Mouse (Mus musculus) megakaryocyte, embryonic 14.5 days (primary cell): ENCODE results near the gene Pex11a.

ENCODE experiments used
- FLI1 ChIP-seq: IDR thresholded peaks from 2 replicates; pipeline ENCODE4 v1.6.1; 2012; ENCODE audit warnings: low read length, inconsistent platforms, mixed read lengths
- GATA1 ChIP-seq: IDR thresholded peaks from 3 replicates; pipeline ENCODE4 v1.6.1; 2012; ENCODE audit warnings: mixed read lengths, low read length, inconsistent platforms, borderline replicate concordance

DNA sequence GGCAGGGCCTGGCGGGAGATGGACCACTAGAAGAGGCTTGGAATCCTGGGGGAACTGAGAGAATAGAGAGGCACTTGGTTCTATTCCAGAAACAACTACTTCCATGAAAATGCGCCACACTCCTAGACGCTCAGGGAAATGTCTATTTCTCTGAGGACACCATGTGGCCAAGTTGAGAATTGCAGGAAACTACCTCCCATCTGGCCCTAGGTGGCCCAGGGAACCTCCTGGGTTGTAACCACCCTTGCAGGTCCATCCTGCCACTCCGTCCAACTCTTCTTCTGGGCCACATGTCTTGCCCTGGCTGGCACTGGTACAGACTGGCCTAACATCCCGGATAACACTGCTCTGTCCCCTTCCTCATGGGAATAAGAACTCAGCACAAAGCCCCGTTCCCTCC is 43.4 kb upstream of the Pex11a start:
- TF ChIP-seq GATA1 (no peak), FLI1 (no peak)
